Mouse (Mus musculus) embryonic facial prominence, embryonic 12.5 days (tissue): ENCODE results near the gene Fam76b. TPM values are rescaled to one million over a fixed set of nuclear protein-coding genes. Genes with fewer than 3 reads are reported as not detected.

Experiments used
- ATAC-seq: fragments of 200-750 bp; cut with Nextera tagmentation; 2 replicates; pipeline ENCODE4 v1.8.0; 2017; ENCODE audit not compliant: insufficient number of reproducible peaks, insufficient read depth, low FRiP score, low TSS enrichment
- H3K27ac ChIP-seq: fragments of 300-500 bp; sonication (generic); 2 replicates; pipeline ENCODE4 v1.5.1; 2016; ENCODE audit warnings: mild to moderate bottlenecking
- H3K27me3 ChIP-seq: fragments of 300-500 bp; sonication (generic); 2 replicates; pipeline ENCODE4 v1.6.1; 2016; ENCODE audit warnings: mild to moderate bottlenecking, moderate library complexity
- H3K36me3 ChIP-seq: fragments of 300-500 bp; sonication (generic); 2 replicates; pipeline ENCODE4 v1.6.1; 2016; ENCODE audit warnings: mild to moderate bottlenecking
- H3K4me1 ChIP-seq: fragments of 300-500 bp; sonication (generic); 2 replicates; pipeline ENCODE4 v1.6.1; 2016
- H3K4me2 ChIP-seq: fragments of 300-500 bp; sonication (generic); replicated peaks from 2 replicates; pipeline ENCODE4 v1.6.1; 2016; ENCODE audit warnings: mild to moderate bottlenecking, moderate library complexity
- H3K4me3 ChIP-seq: fragments of 300-500 bp; sonication (generic); 2 replicates; pipeline ENCODE4 v1.5.1; 2016; ENCODE audit warnings: mild to moderate bottlenecking
- H3K9ac ChIP-seq: fragments of 300-500 bp; sonication (generic); 2 replicates; pipeline ENCODE4 v1.6.1; 2016; ENCODE audit warnings: mild to moderate bottlenecking, moderate library complexity
- H3K9me3 ChIP-seq: fragments of 300-500 bp; sonication (generic); 2 replicates; pipeline ENCODE4 v1.6.1; 2016; ENCODE audit warnings: mild to moderate bottlenecking, moderate library complexity
- WGBS: fragments of 180-500 bp; shearing (Covaris S2); methylation state at CpG from one replicate; pipeline ENCODE4 v1.1.7; 2016; 5-methylcytosine and 5-hydroxymethylcytosine counted together
- polyA plus RNA-seq: library from polyadenylated mRNA; unstranded; fragments of >200 nt; fragmentation: Nextera tagmentation; extraction: Ambion mirVana; gene quantifications from 2 replicates; pipeline ENCODE4 v1.2.1, GENCODE M21; 2016

Gene Fam76b
- polyA plus RNA-seq, 1 experiment from 2014 or later: 29.8 TPM

- H3K4me3 ChIP-seq: no peak overlapping the region
- ATAC-seq: no peak
- H3K4me1 ChIP-seq: peaks cover 19% of the 10 kb centered on the region
- no peaks in the 10 kb centered on the region for H3K9me3 ChIP-seq
- H3K36me3 ChIP-seq: no peaks in the 10 kb centered on the region
- no peak overlapping the region for H3K4me2 ChIP-seq
- WGBS: 61% methylated on average over 19 of the region's 19 CpGs
- no peaks in the 10 kb centered on the region for H3K27me3 ChIP-seq
- no peak overlapping the region for H3K9ac ChIP-seq
- H3K27ac ChIP-seq: no peak overlapping the region
Observed at GRCm38 (mm10) chr9:13898510-13899305, 71.2 kb downstream of the Fam76b start.

GRCm38 (mm10) chr9:13902030-13902429 is 74.5 kb downstream of the Fam76b start:
- Histone ChIP-seq H3K9ac (no peak overlapping the region), H3K9me3 (no peaks in the 10 kb centered on the region), H3K27me3 (no peaks in the 10 kb centered on the region), H3K4me2 (no peak overlapping the region), H3K36me3 (no peaks in the 10 kb centered on the region), H3K27ac (no peak overlapping the region), H3K4me3 (no peak overlapping the region), H3K4me1 (no peaks in the 10 kb centered on the region)
- ATAC-seq: no peak
- 94% methylated on average over 3 of the region's 3 CpGs for WGBS

GRCm38 (mm10) chr9:13904091-13904779 is 76.7 kb downstream of the Fam76b start:
- Histone ChIP-seq H3K9ac (no peak overlapping the region), H3K4me1 (no peaks in the 10 kb centered on the region), H3K4me3 (no peak overlapping the region), H3K4me2 (no peak overlapping the region), H3K9me3 (no peaks in the 10 kb centered on the region), H3K27ac (no peak overlapping the region), H3K27me3 (no peaks in the 10 kb centered on the region), H3K36me3 (no peaks in the 10 kb centered on the region)
- WGBS: 84% methylated on average over 5 of the region's 5 CpGs
- no peak for ATAC-seq

Other genes starting within 250 kb of the Fam76b start
- gene Mtmr2, start 79.3 kb upstream of the Fam76b start, polyA plus RNA-seq: 81.3 and 82.8 TPM in 2 replicates
- gene Cep57, start 609 bp upstream of the Fam76b start, polyA plus RNA-seq: 63.1 and 70.2 TPM in 2 replicates